Mouse (Mus musculus) gastrocnemius, postnatal 14 days (tissue): ENCODE measurements around the gene Gsta4. TPM values are rescaled to one million over a fixed set of nuclear protein-coding genes. Genes with fewer than 3 reads are reported as not detected.
"Not testable (repeated sequence)": the region's sequence is repeated elsewhere in the genome, so short reads cannot be mapped to it uniquely, and the experiment has no call there.

ENCODE experiments used
- DNase-seq: peaks from one replicate; pipeline ENCODE4 v3.0.0; 2021; ENCODE audit warnings: mixed read lengths
- intact Hi-C: fragments of 180-260 bp; cut with DNase I; formaldehyde crosslinking; loops from one replicate; pipeline ENCODE4 v1.15.1; 2025; ENCODE audit warnings: low total_unique reads
- total RNA-seq, 2 experiments: library from RNA; stranded (reverse); gene quantifications; 2 replicates each; pipeline ENCODE4 v1.2.3; 2021

The Gsta4 gene
- total RNA-seq, 2 experiments from 2014 or later = 10.9 to 12.1 TPM

GRCm38 (mm10) chr9:78222616-78223015 is 40.0 kb downstream of the Gsta4 start:
- intact Hi-C loops = no loop called here
- no peak for DNase-seq

- intact Hi-C loops = no loop called here
- no peak for DNase-seq
These were observed 40.8 kb downstream of the Gsta4 start for GRCm38 (mm10) chr9:78223221-78223902.

GRCm38 (mm10) chr9:78224418-78224817 is 41.8 kb downstream of the Gsta4 start:
- intact Hi-C loops = no loop called here
- DNase-seq = no peak

- intact Hi-C loops = no loop called here
- DNase-seq = no peak
These were observed 42.7 kb downstream of the Gsta4 start for GRCm38 (mm10) chr9:78225304-78225703.

GRCm38 (mm10) chr9:78228122-78228521 is 45.5 kb downstream of the Gsta4 start:
- no peak for DNase-seq
- intact Hi-C loops = no loop called here

GRCm38 (mm10) chr9:78229658-78230057 is 47.1 kb downstream of the Gsta4 start:
- intact Hi-C loops, DNase-seq: not testable (repeated sequence)

- intact Hi-C loops, DNase-seq: not testable (repeated sequence)
These were observed 47.9 kb downstream of the Gsta4 start, which contains the start of gene Gsta1 for GRCm38 (mm10) chr9:78230461-78230860. Gene Gsta1 (plus strand): TSS chr9:78230656.

GRCm38 (mm10) chr9:78233121-78233695 is 50.6 kb downstream of the Gsta4 start:
- DNase-seq, intact Hi-C loops: not testable (repeated sequence)

- intact Hi-C loops, DNase-seq: not testable (repeated sequence)
These were observed 73.3 kb downstream of the Gsta4 start for GRCm38 (mm10) chr9:78255683-78256470.

- intact Hi-C loops, DNase-seq: not testable (repeated sequence)
These were observed 74.3 kb downstream of the Gsta4 start, which contains the start of gene Gm3776 for GRCm38 (mm10) chr9:78256914-78257313. Gene Gm3776 (plus strand): TSS chr9:78257129.

Other genes with a start within 250 kb of the Gsta4 start
- not detected for gene Gcm1, start 130.8 kb upstream of the Gsta4 start, total RNA-seq
- gene Fbxo9, start 73.7 kb upstream of the Gsta4 start, total RNA-seq = 10 to 100 TPM; 60.8 to 68.0 TPM
- gene Ick, start 73.6 kb upstream of the Gsta4 start, total RNA-seq = 10 to 100 TPM; 11.1 to 13.2 TPM
- not detected for gene Gsta1, start 47.9 kb downstream of the Gsta4 start, total RNA-seq
- gene Gm3776, start 74.4 kb downstream of the Gsta4 start, total RNA-seq = not detected
- gene Gm10639, start 107.1 kb downstream of the Gsta4 start, total RNA-seq = not detected
- gene Omt2a, start 132.0 kb downstream of the Gsta4 start, total RNA-seq = not detected
- gene Omt2b, start 144.8 kb downstream of the Gsta4 start, total RNA-seq = not detected
- not detected for gene Gsta2, start 173.0 kb downstream of the Gsta4 start, total RNA-seq
- not detected for gene Dppa5a, start 185.4 kb downstream of the Gsta4 start, total RNA-seq
- under 1 TPM in 1 of 2 experiments, not detected in 1; 0.11 TPM for gene Ooep, start 196.0 kb downstream of the Gsta4 start, total RNA-seq
- not detected for gene Ddx43, start 213.0 kb downstream of the Gsta4 start, total RNA-seq